Mouse (Mus musculus): ENCODE data around the gene Pbx4. TPM values are rescaled to one million over a fixed set of nuclear protein-coding genes. Genes with fewer than 3 reads are reported as not detected.

The Pbx4 gene
- polyA plus RNA-seq, 1 experiment, result 1.7 TPM

- no peaks in the 10 kb centered on the region for H3K36me3 ChIP-seq (ENCODE audit: control insufficient read depth, insufficient read depth)
- H3K79me2 ChIP-seq (ENCODE audit: control insufficient read depth, insufficient read depth), result no peaks in the 10 kb centered on the region
- H3ac ChIP-seq (ENCODE audit: control insufficient read depth, insufficient read length), result no peak overlapping the region
- H3K4me2 ChIP-seq (ENCODE audit: low read depth), result no peak overlapping the region
- no peak overlapping the region for H3K4me3 ChIP-seq
- H3K27me3 ChIP-seq (ENCODE audit: control insufficient read depth, insufficient read depth, insufficient read length), result no peaks in the 10 kb centered on the region
- no peak for TF ChIP-seq E2F4 (IDR thresholded peaks at IDR 0.05; ENCODE audit: insufficient read depth)
- no peak for TF ChIP-seq POLR2A (IDR thresholded peaks at IDR 0.05; ENCODE audit: insufficient read length, low read depth)
- TF ChIP-seq USF1 (IDR thresholded peaks at IDR 0.05; ENCODE audit: low read depth), result no peak
- TF ChIP-seq REST (IDR thresholded peaks at IDR 0.05; ENCODE audit: insufficient read depth, insufficient read length), result no peak
- TF ChIP-seq MYOG (IDR thresholded peaks at IDR 0.05; ENCODE audit: control insufficient read depth in 1 of 3, insufficient read depth in 1 of 3, insufficient read length in 2 of 3, low read depth in 2 of 3), result no peak
- TF ChIP-seq POLR2AphosphoS2 (IDR thresholded peaks at IDR 0.05; ENCODE audit: insufficient read length, low read depth), result no peak
- no peak for TF ChIP-seq MAX (IDR thresholded peaks at IDR 0.05; ENCODE audit: low read depth)
- no peak for TF ChIP-seq MYOD1 (IDR thresholded peaks at IDR 0.05; ENCODE audit: control insufficient read depth in 1 of 3, insufficient read length in 2 of 3, low read depth in 2 of 3)
Observed at GRCm38 (mm10) chr8:69863387-69864020, 31.2 kb downstream of the Pbx4 start.

- Histone ChIP-seq H3K79me2 (ENCODE audit: control insufficient read depth, insufficient read depth) (no peaks in the 10 kb centered on the region), H3K4me2 (ENCODE audit: low read depth) (no peak overlapping the region), H3K4me3 (no peak overlapping the region), H3K36me3 (ENCODE audit: control insufficient read depth, insufficient read depth) (no peaks in the 10 kb centered on the region), H3ac (ENCODE audit: control insufficient read depth, insufficient read length) (no peak overlapping the region), H3K27me3 (ENCODE audit: control insufficient read depth, insufficient read depth, insufficient read length) (no peaks in the 10 kb centered on the region)
- TF ChIP-seq MYOD1 (IDR thresholded peaks at IDR 0.05; ENCODE audit: control insufficient read depth in 1 of 3, insufficient read length in 2 of 3, low read depth in 2 of 3) (peak in 1 of 3 experiments; percentile 7), CEBPB (IDR thresholded peaks at IDR 0.05; ENCODE audit: insufficient read depth, poor library complexity, severe bottlenecking) (no peak)
Observed at GRCm38 (mm10) chr8:69864180-69864579, 31.9 kb downstream of the Pbx4 start.

DNA sequence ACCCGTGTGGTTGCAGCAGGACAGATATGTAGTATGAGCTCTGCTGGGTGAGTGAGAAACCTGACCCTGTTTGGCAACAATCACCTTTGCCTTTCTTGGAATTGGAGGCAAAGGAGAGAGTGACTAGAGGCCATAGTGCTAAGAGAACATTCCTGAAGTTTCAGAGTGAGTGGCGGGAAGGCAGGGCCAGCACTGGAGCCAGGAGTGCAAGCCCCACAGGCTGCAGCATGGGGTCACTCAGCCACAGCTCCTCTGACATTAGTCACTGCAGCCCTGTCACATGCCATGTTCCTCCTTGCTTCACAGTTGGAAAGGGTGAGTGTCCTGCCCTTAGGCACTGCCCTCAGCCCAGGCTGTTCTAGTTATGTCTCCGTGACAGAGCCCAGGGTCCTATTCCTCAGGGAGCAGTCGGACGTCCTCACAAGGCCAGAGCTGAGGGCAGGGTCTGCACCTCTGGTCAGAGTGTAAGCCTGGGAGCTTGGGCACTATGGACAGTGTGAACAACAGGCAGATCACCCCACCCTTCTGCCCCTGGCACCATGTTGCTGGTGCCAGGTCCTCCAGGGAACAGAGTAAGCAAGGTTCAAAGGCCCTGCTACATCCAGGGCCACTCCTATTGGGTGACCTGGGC is 35.5 kb downstream of the Pbx4 start:
- no peaks in the 10 kb centered on the region for H3K79me2 ChIP-seq (ENCODE audit: control insufficient read depth, insufficient read depth)
- H3K4me2 ChIP-seq (ENCODE audit: low read depth), result no peak overlapping the region
- H3ac ChIP-seq (ENCODE audit: control insufficient read depth, insufficient read length), result no peak overlapping the region
- no peak overlapping the region for H3K4me3 ChIP-seq
- no peaks in the 10 kb centered on the region for H3K27me3 ChIP-seq (ENCODE audit: control insufficient read depth, insufficient read depth, insufficient read length)
- H3K36me3 ChIP-seq (ENCODE audit: control insufficient read depth, insufficient read depth), result no peaks in the 10 kb centered on the region
- TF ChIP-seq REST (IDR thresholded peaks at IDR 0.05; ENCODE audit: insufficient read depth, insufficient read length) (no peak), USF1 (IDR thresholded peaks at IDR 0.05; ENCODE audit: low read depth) (no peak), MYOD1 (IDR thresholded peaks at IDR 0.05; ENCODE audit: control insufficient read depth in 1 of 3, insufficient read length in 2 of 3, low read depth in 2 of 3) (no peak), TCF3 (IDR thresholded peaks at IDR 0.05; ENCODE audit: insufficient read length, low read depth) (no peak), SRF (IDR thresholded peaks at IDR 0.05; ENCODE audit: control insufficient read depth, insufficient read length, low read depth) (no peak), POLR2AphosphoS2 (IDR thresholded peaks at IDR 0.05; ENCODE audit: insufficient read length, low read depth) (no peak), CEBPB (IDR thresholded peaks at IDR 0.05; ENCODE audit: insufficient read depth, poor library complexity, severe bottlenecking) (no peak), E2F4 (IDR thresholded peaks at IDR 0.05; ENCODE audit: insufficient read depth) (no peak), TCF12 (IDR thresholded peaks at IDR 0.05; ENCODE audit: insufficient read depth, poor library complexity, severe bottlenecking) (no peak), MYOG (IDR thresholded peaks at IDR 0.05; ENCODE audit: control insufficient read depth in 1 of 3, insufficient read depth in 1 of 3, insufficient read length in 2 of 3, low read depth in 2 of 3) (no peak)

- H3K4me2 ChIP-seq (ENCODE audit: low read depth), result no peak overlapping the region
- TF ChIP-seq CEBPB (IDR thresholded peaks at IDR 0.05; ENCODE audit: insufficient read depth, poor library complexity, severe bottlenecking) (no peak), MYOD1 (IDR thresholded peaks at IDR 0.05; ENCODE audit: control insufficient read depth in 1 of 3, insufficient read length in 2 of 3, low read depth in 2 of 3) (no peak), TCF3 (IDR thresholded peaks at IDR 0.05; ENCODE audit: insufficient read length, low read depth) (no peak), USF1 (IDR thresholded peaks at IDR 0.05; ENCODE audit: low read depth) (no peak), POLR2AphosphoS2 (IDR thresholded peaks at IDR 0.05; ENCODE audit: insufficient read length, low read depth) (no peak)
- H3K79me2 ChIP-seq (ENCODE audit: control insufficient read depth, insufficient read depth), result no peaks in the 10 kb centered on the region
- no peaks in the 10 kb centered on the region for H3K27me3 ChIP-seq (ENCODE audit: control insufficient read depth, insufficient read depth, insufficient read length)
- H3K36me3 ChIP-seq (ENCODE audit: control insufficient read depth, insufficient read depth), result no peaks in the 10 kb centered on the region
- H3ac ChIP-seq (ENCODE audit: control insufficient read depth, insufficient read length), result no peak overlapping the region
- H3K4me3 ChIP-seq, result no peak overlapping the region
Observed at GRCm38 (mm10) chr8:69870003-69870765, 37.9 kb downstream of the Pbx4 start.

- Histone ChIP-seq H3K4me2 (ENCODE audit: low read depth) (no peak overlapping the region), H3K79me2 (ENCODE audit: control insufficient read depth, insufficient read depth) (no peaks in the 10 kb centered on the region), H3K27me3 (ENCODE audit: control insufficient read depth, insufficient read depth, insufficient read length) (no peaks in the 10 kb centered on the region), H3ac (ENCODE audit: control insufficient read depth, insufficient read length) (no peak overlapping the region), H3K36me3 (ENCODE audit: control insufficient read depth, insufficient read depth) (no peaks in the 10 kb centered on the region), H3K4me3 (no peak overlapping the region)
- no peak for TF ChIP-seq POLR2AphosphoS2 (IDR thresholded peaks at IDR 0.05; ENCODE audit: insufficient read length, low read depth)
- no peak for TF ChIP-seq TCF3 (IDR thresholded peaks at IDR 0.05; ENCODE audit: insufficient read length, low read depth)
- TF ChIP-seq REST (IDR thresholded peaks at IDR 0.05; ENCODE audit: insufficient read depth, insufficient read length), result no peak
- no peak for TF ChIP-seq MYOG (IDR thresholded peaks at IDR 0.05; ENCODE audit: control insufficient read depth in 1 of 3, insufficient read depth in 1 of 3, insufficient read length in 2 of 3, low read depth in 2 of 3)
- no peak for TF ChIP-seq TCF12 (IDR thresholded peaks at IDR 0.05; ENCODE audit: insufficient read depth, poor library complexity, severe bottlenecking)
- TF ChIP-seq USF1 (IDR thresholded peaks at IDR 0.05; ENCODE audit: low read depth), result no peak
- TF ChIP-seq E2F4 (IDR thresholded peaks at IDR 0.05; ENCODE audit: insufficient read depth), result no peak
Observed at GRCm38 (mm10) chr8:69870907-69871306, 38.6 kb downstream of the Pbx4 start.

Measured in myocyte (in vitro differentiated cells).